Mouse (Mus musculus): ENCODE measurements around the gene Gigyf1.

Gene Gigyf1

GRCm38 (mm10) chr5:137518436-137518835 is at the start of gene Gigyf1:
Gene Gigyf1, plus strand, starts transcription at chr5:137518548.
- peak; percentile 49 for DNase-seq

GRCm38 (mm10) chr5:137472252-137472904 is 46.0 kb upstream of the Gigyf1 start:
- no peak for DNase-seq

DNA sequence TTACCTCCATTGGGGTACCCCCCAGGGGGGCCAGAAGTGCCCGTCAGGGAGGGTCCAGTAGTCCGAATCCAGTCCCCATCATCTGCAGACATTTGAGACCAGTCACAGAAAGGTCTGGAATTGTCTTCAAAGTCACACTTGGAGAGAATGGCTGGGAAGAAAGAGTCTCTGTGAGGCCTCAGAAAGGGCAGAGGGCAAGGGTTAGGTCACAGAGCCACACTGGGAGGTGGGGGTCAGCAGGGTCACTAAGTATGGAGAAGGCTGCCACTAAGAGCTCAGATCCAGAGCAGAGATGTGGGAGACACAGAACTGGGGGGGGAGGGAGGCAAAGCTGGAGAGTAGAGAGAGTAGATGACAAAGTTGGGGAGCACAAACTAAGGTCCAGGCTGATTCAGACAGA is 44.0 kb upstream of the Gigyf1 start:
- no peak for DNase-seq

DNA sequence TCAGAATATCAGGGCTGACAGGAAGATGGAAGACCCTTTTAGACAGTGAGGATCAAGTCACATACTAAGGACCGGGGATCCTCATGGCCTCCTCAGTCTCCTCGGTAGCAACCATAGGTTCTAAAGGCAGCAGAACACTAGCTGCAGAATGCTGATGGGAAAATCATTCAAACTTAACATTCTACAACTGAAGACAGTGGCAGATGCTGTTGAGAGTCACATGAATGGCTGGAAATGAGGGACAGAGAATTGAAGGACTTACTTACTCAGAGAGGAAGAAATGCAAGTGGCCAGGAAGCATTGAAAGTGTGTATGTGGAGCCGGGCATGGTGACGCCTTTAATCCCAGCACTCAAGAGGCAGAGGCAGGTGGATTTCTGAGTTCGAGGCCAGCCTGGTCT is 41.4 kb upstream of the Gigyf1 start, which contains the start of gene Zan:
Zan (minus strand) TSS at position 101 of the 400 bp plus-strand sequence.
- DNase-seq, result no peak

DNA sequence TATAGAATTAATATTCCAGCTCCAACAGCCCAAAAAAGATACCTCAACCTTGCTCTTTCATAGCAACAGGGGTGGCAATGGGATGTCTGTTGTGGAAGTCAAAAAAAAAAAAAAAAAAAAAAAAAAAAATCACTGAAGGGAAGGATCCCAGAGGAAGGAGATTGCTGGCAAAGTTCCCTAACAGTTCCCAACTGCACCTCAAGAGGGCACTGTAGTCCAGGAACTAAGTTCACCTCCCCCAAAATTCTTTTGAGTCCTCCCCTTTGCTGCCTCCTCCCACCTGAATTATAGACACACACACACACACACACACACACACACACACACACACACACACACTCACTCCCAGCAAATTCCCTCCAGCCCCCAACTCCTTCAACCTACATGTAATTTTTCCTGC is 37.2 kb upstream of the Gigyf1 start:
- peak; percentile 70 for DNase-seq

DNA sequence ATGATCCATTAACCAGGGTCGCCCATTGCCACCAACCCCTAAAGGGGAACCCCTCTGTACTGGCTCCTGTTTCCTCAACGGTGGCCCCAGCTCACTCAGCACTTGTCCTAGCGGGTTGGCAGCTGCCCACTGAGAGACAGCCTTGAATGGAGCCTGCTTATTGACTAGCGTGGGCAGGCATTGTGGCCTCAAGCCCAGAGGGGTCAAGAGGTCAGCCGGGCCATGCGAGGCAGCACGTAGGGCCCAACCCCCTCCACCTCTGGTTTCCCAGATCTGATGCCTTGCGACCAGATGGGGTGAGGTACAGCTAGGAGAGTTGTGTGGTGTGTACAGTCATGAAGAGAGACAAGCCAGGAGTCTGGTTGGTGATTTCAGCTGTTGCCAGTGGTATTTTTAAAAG is 36.5 kb upstream of the Gigyf1 start:
- DNase-seq, result peak; percentile 61

DNA sequence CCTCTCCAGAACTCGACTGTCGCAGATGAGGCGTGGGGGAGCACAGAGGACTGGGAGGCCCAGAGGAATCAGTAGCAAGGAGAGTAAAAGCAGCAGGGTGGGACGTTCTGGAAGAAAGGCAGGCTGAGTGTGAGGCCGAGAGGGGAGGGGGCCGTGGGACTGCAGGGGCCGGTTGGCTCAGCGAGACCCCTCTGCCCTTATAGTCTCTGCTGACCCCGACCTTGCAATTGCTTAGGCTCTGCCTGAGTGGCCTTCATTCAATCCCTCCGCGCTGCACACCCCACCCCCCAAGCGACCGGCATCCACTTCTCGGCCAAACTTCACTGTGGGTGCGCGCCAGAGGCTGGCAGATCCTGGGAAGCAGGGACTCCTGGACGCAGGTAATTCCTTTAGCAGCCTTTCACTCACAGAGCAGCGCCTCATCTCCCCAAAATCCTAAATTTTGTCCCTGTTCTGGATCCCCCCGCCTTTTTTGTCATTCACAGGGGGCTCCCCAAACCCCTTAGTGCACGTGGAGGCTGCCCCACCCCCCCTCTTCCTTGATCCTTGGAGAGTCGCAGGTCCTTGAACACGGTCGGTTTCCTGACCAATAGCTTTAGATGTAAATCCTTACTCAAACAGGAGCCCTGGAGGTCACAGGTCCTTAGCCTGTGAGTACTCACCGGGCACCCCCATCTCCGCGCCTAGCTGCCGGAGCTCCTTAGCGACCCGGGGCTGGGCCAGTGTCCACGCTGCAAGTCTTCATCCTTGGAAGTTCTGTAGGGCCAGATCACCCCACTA is 33.1 kb upstream of the Gigyf1 start:
- DNase-seq, result no peak

- no peak for DNase-seq
These were observed 32.5 kb upstream of the Gigyf1 start for GRCm38 (mm10) chr5:137485851-137486155.

DNA sequence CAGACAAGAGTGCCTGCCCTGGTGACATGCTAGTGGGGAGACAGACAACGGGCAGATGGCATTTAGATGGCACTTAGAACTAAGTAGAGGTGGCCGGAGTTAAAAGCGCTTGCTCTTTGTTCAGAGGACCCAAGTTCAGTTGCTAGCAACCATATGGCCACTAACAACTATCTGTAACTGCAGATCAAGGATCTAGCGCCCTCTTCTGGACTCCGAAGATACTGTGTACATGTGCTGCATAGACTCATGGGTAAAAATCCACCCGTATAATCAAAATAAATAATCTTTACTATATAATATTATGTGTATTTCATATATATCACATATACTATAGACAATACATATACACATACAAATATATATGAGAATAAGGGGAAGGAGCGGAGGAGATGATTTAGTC is 30.7 kb upstream of the Gigyf1 start:
- peak; percentile 23 for DNase-seq

- DNase-seq, result no peak
These were observed 26.8 kb upstream of the Gigyf1 start for GRCm38 (mm10) chr5:137491559-137491958.

DNA sequence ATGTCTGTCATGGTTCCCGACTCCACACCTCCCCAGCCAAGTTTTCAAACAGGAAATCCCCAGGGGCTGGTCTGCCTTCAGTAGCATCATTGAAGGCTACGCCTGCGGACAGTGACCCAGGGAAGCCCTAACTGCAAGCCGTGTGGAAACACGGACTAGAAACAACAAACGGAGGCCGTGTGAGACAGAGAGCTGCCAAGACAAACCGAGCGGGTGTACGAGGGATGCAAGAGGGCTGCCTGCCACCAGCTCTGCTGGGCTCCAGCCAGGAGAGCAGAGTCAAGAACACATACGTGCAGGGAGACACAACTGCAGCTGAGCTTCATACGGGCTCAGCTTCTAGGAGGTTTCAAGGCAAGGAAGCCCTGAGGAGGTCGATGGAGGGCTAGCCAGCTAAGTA is 24.5 kb upstream of the Gigyf1 start:
- DNase-seq, result no peak

- no peak for DNase-seq
These were observed 18.2 kb upstream of the Gigyf1 start for GRCm38 (mm10) chr5:137500186-137500585.

- peak; percentile 100 for DNase-seq
These were observed 16.4 kb upstream of the Gigyf1 start, which contains the start of gene Pop7 for GRCm38 (mm10) chr5:137501709-137502666. Gene Pop7, minus strand, starts transcription at chr5:137502518.

DNA sequence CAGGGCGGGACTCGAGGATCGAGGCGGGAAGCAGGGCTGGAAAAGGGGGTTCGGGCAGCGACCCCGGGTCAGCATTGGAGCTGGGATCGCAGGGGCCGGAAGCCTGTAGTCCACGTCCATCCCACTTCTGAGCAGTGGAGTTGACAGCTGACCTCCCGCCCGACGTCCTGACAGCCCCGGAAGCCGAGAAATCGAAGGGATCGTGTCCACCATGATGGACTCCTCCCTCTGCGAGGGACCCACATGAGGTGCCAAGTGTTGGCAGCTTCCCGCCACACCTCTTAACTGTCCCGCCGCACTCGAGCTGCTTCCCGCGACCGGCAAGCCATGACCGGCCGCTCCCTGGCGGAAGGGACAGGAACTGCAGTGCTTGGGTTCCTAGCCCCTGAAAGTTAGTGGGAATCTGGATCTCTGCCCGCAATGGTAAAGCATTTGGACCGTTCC is 15.7 kb upstream of the Gigyf1 start:
- peak; percentile 91 for DNase-seq

DNA sequence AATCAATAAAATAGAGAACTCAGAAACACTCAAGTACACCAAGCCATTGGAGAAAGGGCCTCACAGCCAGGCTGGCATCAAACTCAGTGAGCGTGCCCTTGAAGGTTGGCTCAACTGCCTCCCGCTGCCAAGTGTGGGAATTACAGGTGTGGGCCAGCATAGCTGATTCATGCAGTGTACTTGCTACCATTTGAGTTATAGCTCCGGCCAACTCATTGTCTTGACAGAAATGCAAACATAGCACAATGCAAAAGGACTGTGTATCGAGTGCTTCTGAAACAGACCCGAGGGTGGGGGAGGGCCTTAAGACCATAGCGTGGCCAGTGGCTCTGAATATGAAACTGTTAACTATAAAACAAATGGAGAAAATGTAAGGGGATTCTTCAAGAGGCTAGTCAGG is 14.3 kb upstream of the Gigyf1 start:
- DNase-seq, result peak; percentile 46

DNA sequence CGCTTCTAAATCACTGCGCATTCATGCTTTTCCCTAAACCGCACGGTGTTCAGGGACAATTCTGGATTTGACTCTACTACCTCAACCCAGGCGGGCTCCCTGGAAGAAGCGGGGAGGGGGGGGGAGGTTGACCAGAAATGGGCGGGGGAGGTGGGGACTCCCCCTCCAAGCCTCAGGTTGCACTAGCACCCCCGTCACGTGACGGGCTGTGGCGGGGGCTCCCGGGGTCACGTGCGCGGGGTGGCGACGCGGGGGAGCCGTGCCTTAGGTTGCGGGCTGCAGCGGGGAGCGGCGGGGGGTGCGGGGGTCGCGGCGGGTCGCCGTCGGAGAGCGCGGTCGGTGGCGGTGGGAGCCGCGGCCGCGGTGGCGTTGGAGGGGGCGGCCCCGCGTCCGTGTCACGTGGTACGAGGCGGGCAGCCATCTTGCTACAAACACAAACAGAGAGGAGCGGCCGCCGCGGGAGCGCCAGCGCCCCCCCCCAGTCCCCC is 8.3 kb upstream of the Gigyf1 start:
- peak; percentile 74 for DNase-seq

DNA sequence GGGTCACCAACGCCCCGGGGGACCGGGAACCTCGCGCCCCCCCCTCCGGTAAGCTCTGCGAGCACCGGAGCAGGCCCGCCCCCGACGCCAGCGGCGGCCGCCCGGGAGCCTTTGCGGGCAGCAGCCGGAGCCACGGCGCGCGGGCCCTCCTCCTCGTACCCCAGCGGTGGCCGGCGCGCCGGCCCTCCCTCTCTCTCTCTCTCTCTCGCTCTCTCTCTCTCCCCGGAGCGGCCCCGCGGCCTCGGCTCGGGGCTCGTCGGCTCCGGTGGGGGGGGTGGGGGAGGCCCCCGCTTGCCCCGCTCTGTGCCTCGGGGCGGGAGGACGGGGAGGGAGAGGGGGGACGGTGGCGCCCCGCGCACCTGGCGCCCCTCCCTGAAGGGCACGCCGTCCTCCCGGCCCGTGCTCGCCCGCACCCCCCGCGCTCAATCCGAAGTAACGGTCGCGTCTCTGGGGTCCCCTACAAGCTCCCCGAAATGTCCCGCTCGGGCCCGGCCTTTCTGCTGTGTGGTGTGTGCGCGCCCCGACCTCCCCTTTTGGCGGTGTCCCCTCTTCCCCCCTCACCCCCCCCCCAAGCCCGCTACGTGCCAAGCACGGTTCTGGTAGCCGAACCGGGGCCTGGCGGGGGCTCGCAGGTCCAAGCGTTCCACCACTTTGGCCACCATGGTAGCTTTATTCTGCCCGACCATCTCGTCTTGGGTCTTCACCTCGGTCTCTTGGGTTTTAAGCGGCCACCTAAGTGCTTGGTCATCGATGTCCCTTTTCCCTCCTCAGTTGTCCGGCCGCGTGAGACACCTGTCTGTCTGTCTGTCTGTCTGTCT is 7.6 kb upstream of the Gigyf1 start:
- no peak for DNase-seq

DNA sequence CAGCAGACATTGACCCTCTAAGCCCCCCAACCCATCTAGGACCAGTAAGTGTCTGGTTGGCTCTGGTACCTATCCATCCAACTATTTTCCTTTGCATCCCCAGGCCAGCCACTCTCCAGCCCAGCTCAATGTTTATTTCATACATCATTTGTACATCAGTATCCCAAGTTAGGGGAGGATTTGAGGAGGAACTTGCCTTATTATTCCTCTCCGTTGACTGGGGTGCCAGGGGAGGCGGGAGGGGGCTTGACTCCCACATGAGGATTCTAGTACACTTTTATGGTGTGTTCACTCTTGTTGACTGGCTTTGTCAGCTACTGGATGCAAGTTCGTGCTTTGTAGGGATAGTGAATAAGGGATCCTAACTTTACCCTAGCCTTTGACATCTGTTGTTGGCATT is 6.6 kb upstream of the Gigyf1 start:
- no peak for DNase-seq

DNA sequence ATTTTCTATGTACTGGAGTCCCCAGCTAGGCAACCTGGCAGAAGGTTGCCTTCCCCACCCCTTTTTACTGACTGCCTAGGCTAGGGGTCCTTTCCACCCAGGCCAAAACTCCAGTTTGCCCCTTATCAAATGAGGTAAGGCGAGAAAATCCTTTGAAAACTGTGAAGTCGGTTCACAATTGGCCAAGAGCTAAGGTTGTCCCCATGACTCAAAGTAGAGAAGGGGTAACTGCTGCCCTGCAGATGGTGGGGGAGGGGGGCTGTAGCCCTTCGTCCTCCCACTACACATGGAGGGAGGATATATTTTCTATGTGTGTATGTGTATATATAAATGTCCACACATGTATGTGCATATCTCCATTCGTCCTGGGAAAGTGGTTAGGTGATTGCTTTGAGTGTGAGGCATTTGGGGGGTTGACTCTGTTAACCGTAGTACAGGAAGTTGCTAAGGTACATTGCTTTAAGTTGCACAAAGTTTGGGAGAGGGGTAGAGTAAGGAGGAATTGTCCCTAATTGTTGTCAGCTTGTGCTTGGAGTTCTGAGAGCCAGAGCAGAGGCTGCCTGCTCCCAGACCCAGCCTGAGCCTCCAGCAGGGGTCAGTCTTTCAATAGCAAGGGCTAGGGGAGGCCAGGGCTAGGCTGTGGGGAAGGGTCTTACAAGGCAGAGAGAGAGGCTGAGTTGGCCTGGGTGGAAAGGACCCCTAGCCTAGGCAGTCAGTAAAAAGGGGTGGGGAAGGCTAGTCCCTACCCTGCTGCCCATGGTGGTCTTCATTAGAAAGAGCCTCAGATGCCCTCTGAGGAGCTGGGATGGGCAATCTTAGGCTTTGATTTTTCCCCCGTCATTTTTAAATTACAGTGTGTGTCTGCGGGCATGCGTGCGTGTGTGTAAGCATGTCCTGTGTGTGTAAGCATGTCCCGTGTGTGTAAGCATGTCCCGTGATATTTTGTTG is 5.2 kb upstream of the Gigyf1 start:
- peak; percentile 43 for DNase-seq

DNA sequence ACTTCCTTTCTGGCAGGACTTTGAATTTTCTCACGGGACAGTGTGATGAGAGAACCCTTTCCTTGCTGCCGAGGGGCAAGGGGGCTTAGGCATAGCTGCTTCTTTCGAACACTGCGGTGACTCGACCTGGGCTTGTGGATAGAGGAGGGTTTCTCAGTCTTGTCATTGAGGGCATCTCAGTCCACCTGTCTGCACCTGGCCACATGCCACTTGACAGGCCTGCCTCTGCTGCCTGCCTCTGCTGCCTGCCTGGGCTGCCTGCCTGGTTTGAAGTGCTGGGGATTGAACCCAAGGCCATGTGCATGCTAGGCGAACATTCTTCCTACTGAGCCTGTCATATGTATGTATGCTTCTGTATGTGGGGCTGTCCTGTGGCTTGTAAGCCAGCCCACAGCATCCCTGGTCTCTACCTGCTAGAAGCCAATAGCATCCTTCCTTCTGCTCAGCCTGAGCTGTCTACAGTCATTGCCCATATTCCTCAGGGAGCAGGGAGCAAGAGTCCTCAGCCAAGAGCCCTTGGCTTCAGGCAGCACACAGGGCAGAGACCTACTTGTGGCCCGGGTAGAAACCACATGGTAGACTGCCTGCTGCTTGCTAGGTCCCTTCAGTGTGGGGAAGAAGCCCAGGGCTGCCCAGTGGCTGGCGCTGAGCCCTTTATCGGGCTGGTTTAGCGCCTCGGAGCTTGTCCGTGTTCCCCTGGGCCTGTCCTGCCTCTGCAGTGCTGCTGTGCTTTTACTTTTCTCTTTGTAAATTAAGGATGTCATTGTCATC is 4.2 kb upstream of the Gigyf1 start:
- DNase-seq, result no peak

All from liver (tissue).